Mouse (Mus musculus) CH12.LX (cell line): ENCODE data around the gene Wdr47.

Experiments
- CTCF ChIP-seq, 2 experiments: IDR thresholded peaks in 1 of 2; conservative IDR thresholded peaks in 1 of 2; 2 replicates each; pipeline ENCODE4 v1.5.1; 2011 to 2012; ENCODE audit warnings: low read depth in 2 of 2, low read length in 2 of 2, improper control_type of control experiment in 1 of 2, inconsistent platforms in 1 of 2, mild to moderate bottlenecking in 1 of 2, moderate library complexity in 1 of 2
- EP300 ChIP-seq: IDR thresholded peaks from 2 replicates; pipeline ENCODE4 v1.6.1; 2011; ENCODE audit warnings: low read length, improper control_type of control experiment
- MAX ChIP-seq: IDR thresholded peaks from 2 replicates; pipeline ENCODE4 v1.6.1; 2011; ENCODE audit warnings: low read length, improper control_type of control experiment
- POLR2A ChIP-seq: IDR thresholded peaks from 2 replicates; pipeline ENCODE4 v1.6.1; 2011; ENCODE audit warnings: low read depth, mild to moderate bottlenecking, improper control_type of control experiment, low read length

DNA sequence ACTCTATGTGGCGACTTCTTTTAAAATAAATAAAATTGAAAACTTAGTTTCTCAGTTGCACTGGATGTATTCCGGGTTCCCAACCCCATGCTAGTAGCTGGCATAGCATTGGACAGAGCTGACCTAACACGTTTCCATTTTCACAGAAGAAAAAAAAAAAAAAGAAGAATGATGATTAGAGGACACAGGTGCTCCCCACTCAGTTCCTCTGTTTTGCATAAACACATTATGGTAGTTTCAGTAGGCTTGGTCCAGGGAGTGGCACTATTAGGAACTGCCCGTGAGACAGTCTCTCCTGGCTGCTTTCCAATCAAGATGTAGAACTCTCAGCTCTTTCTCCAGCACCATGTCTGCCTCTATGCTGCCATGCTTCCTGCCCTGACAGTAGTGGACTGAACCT lies 6.5 kb upstream of the Wdr47 start:
- TF ChIP-seq CTCF (conservative IDR thresholded peaks at IDR 0.05 in 1 of 2, IDR thresholded peaks at IDR 0.05 in 1 of 2; ENCODE audit: low read depth in 2 of 2, low read length in 2 of 2) (no peak), EP300 (peak; percentile 70), MAX (no peak), POLR2A (no peak)
